Mouse (Mus musculus) midbrain, embryonic 11.5 days (tissue): Measurements from ENCODE around the gene Dpf2. TPM values are rescaled to one million over a fixed set of nuclear protein-coding genes. Genes with fewer than 3 reads are reported as not detected.
"Not testable (repeated sequence)": the region's sequence is repeated elsewhere in the genome, so short reads cannot be mapped to it uniquely, and the experiment has no call there.

Experiments used
- ATAC-seq: fragments of 200-750 bp; cut with Nextera tagmentation; 2 replicates; pipeline ENCODE4 v1.8.0; 2017; ENCODE audit warnings: moderate TSS enrichment, moderate library complexity; ENCODE audit not compliant: low FRiP score
- DNase-seq: peaks from one replicate; pipeline ENCODE4 v3.0.0; 2015; ENCODE audit warnings: low spot score; ENCODE audit errors: missing footprints
- H3K27ac ChIP-seq: fragments of 300-500 bp; sonication (generic); 2 replicates; pipeline ENCODE4 v1.5.1; 2014; ENCODE audit warnings: low read depth, low read length
- H3K27me3 ChIP-seq: fragments of 300-500 bp; sonication (generic); 2 replicates; pipeline ENCODE4 v1.6.1; 2014; ENCODE audit warnings: mild to moderate bottlenecking, low read length, moderate library complexity, mixed read lengths; ENCODE audit not compliant: control insufficient read depth, insufficient read depth
- H3K36me3 ChIP-seq: fragments of 300-500 bp; sonication (generic); 2 replicates; pipeline ENCODE4 v1.6.1; 2014; ENCODE audit warnings: mild to moderate bottlenecking, low read length, moderate library complexity, mixed read lengths; ENCODE audit not compliant: control insufficient read depth, insufficient read depth
- H3K4me1 ChIP-seq: fragments of 300-500 bp; sonication (generic); 2 replicates; pipeline ENCODE4 v1.6.1; 2014; ENCODE audit warnings: low read length; ENCODE audit not compliant: control insufficient read depth, insufficient read depth
- H3K4me2 ChIP-seq: fragments of 300-500 bp; sonication (generic); 2 replicates; pipeline ENCODE4 v1.6.1; 2014; ENCODE audit warnings: mild to moderate bottlenecking, moderate library complexity
- H3K4me3 ChIP-seq: fragments of 300-500 bp; sonication (generic); 2 replicates; pipeline ENCODE4 v1.5.1; 2014; ENCODE audit warnings: low read depth, low read length
- H3K9ac ChIP-seq: fragments of 300-500 bp; sonication (generic); 2 replicates; pipeline ENCODE4 v1.6.1; 2014; ENCODE audit warnings: low read length
- H3K9me3 ChIP-seq: fragments of 300-500 bp; sonication (generic); 2 replicates; pipeline ENCODE4 v1.6.1; 2016; ENCODE audit warnings: low read length; ENCODE audit not compliant: control insufficient read depth
- WGBS: fragments of 180-500 bp; shearing (Covaris S2); extraction: QIAGEN DNeasy Blood & Tissue Kit; methylation state at CpG from one replicate; pipeline ENCODE4 v1.1.7; 2014; 5-methylcytosine and 5-hydroxymethylcytosine counted together
- polyA plus RNA-seq: library from polyadenylated mRNA; unstranded; fragments of >200 nt; fragmentation: Nextera tagmentation; extraction: Ambion mirVana; gene quantifications from 2 replicates; pipeline ENCODE4 v1.2.1, GENCODE M21; 2014

Dpf2 gene
- polyA plus RNA-seq, 1 experiment from 2014 or later = 203 TPM

DNA sequence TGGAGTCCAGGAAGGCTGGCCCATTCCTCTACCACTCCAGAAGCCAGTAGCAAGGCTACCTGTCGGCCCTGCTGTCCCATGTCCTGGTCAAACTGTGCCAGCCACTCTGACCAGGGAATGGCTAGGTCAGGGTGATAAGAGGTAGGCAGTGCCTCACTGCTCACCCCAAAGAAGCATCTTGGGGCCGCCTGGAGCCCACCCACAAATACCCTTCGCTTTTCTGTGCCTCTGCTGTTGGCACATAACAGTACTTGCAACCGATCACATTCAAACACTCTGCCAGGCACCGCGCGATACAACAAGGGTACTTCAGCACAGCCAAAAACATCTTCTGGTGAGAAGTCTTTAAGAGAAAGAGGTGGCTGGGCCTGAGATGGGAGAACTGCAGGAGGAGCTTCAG, 20.5 kb downstream of the Dpf2 start:
- Histone ChIP-seq H3K9ac (no peak overlapping the region), H3K4me2 (no peak overlapping the region), H3K4me1 (peaks cover 15% of the 10 kb centered on the region), H3K9me3 (no peaks in the 10 kb centered on the region), H3K36me3 (peaks cover 8% of the 10 kb centered on the region), H3K27ac (no peak overlapping the region), H3K4me3 (no peak overlapping the region), H3K27me3 (no peaks in the 10 kb centered on the region)
- 93% methylated on average over 7 of the region's 7 CpGs for WGBS
- DNase-seq (no peak), ATAC-seq (no peak)

DNA sequence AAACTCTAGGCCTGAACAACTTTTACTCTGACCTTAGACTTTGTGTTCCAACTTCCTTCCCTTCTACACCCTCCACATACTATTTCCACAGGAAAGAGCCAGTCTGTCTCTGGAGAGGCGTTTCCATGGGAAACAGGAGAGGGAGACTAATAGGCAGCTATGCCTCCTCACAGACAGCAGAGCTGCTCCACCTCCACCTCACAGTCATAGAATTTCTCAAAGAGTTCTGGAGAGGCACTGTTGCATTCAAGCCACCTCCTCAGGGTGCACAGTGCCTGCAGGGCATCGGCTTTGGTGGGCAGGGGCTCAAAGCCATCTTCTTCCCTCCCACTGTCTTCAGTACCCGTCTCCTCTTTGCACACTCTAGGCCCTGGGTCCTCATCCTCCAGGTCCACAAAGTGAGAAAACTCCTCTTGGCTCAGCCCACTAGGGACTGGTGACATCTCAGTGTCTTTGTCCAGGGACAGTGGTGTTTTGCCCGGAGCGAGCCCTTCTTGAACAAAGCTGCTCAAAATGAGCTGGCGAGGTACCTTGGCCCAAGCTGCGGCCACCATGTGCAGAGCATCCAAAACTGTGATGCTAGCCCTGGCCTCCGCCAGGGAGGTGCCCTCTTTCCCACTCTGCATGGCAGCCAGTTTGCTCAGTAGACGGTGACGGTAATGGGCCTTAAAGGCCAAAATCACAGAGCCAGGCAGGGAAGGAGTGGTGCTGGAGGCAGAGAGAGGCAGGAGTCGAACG, 21.1 kb downstream of the Dpf2 start:
- Histone ChIP-seq H3K27me3 (no peaks in the 10 kb centered on the region), H3K4me2 (no peak overlapping the region), H3K4me3 (no peak overlapping the region), H3K9me3 (no peaks in the 10 kb centered on the region), H3K36me3 (peaks cover 6% of the 10 kb centered on the region), H3K9ac (no peak overlapping the region), H3K4me1 (peaks cover 15% of the 10 kb centered on the region), H3K27ac (no peak overlapping the region)
- DNase-seq (no peak), ATAC-seq (no peak)
- WGBS = 92% methylated on average over 12 of the region's 12 CpGs

DNA sequence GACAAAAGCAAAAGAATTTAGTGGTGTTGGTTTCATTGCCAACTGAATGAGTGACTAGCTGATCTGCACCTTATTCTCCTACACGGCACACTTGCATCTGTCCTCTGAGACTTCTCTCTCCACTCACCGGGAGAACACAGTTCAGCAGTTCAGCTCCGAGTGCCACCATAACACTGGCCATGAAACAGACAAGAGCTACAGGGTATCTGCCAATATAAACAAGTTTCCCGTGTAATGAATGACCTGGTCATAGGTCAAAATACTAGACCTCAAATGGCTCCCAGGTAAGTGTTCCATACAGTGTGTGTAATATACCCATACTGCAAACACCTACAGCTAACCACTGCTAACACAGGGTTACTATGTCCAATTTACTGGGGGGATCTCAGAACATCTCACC, 23.6 kb downstream of the Dpf2 start:
- no peak overlapping the region for H3K4me3 ChIP-seq
- DNase-seq (peak; percentile 44), ATAC-seq (no peak)
- H3K36me3 ChIP-seq = no peaks in the 10 kb centered on the region; the same call in 1 of the 2 replicates
- no peaks in the 10 kb centered on the region for H3K27me3 ChIP-seq
- no peak overlapping the region for H3K27ac ChIP-seq
- no peak overlapping the region for H3K9ac ChIP-seq
- H3K4me2 ChIP-seq = no peak overlapping the region
- peaks cover 11% of the 10 kb centered on the region for H3K4me1 ChIP-seq
- WGBS = 83% methylated on average over 4 of the region's 4 CpGs
- H3K9me3 ChIP-seq = no peaks in the 10 kb centered on the region

DNA sequence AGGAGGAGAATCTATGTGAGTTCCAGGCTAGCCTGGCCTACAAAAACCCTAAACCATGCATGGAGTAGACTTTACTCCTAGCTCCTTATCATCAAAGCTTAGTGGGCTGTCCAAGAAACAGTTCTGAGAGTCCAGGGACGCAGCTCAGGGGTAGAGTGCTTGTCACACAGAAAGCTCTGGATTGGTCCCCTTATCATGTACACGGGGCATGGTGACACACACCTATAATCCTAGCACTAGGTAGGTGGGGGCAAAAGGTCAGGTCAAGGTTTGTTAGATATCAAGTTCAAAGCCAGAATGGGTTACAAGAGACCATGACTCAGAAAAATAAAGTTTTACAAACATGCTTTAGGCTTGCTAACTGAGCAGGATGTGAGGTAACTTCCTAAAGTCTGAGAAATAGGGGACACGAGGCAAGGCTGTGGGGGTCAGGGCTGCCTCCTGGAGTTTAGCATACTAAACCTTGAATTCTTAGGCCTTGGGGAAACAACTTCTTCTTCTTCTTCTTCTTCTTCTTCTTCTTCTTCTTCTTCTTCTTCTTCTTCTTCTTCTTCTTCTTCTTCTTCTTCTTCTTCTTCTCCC, 25.5 kb downstream of the Dpf2 start:
- H3K36me3 ChIP-seq = no peaks in the 10 kb centered on the region; the same call in 1 of the 2 replicates
- H3K27me3 ChIP-seq = no peaks in the 10 kb centered on the region
- no peaks in the 10 kb centered on the region for H3K4me1 ChIP-seq
- DNase-seq (no peak), ATAC-seq (no peak)
- H3K4me2 ChIP-seq = no peak overlapping the region
- no peak overlapping the region for H3K27ac ChIP-seq
- H3K9me3 ChIP-seq = no peaks in the 10 kb centered on the region
- 80% methylated on average over 3 of the region's 3 CpGs for WGBS
- H3K9ac ChIP-seq = no peak overlapping the region
- no peak overlapping the region for H3K4me3 ChIP-seq

DNA sequence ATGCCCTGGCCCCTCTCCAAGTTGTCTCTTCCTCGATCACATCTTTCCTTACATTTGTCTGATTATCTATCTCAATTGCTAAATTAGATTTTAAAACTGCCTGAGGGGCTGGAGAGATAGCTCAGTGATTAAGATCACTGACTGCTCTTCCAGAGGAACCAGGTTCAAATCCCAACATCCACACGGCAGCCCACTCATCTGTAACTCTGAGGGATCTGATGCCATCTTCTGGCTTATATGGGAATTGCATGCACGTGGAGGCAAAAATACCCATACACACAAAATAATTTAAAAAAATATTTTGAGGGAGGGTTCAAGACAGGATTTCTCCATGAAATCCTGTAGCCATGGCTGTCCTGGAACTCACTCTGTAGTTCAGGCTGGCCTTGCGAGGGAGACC, 27.0 kb downstream of the Dpf2 start:
- no peak for ATAC-seq
- Histone ChIP-seq H3K4me3 (no peak overlapping the region), H3K4me2 (no peak overlapping the region), H3K4me1 (no peaks in the 10 kb centered on the region), H3K9ac (no peak overlapping the region), H3K27me3 (no peaks in the 10 kb centered on the region), H3K36me3 (no peaks in the 10 kb centered on the region), H3K9me3 (no peaks in the 10 kb centered on the region), H3K27ac (no peak overlapping the region)
- no peak for DNase-seq
- 65% methylated on average over 4 of the region's 4 CpGs for WGBS

DNA sequence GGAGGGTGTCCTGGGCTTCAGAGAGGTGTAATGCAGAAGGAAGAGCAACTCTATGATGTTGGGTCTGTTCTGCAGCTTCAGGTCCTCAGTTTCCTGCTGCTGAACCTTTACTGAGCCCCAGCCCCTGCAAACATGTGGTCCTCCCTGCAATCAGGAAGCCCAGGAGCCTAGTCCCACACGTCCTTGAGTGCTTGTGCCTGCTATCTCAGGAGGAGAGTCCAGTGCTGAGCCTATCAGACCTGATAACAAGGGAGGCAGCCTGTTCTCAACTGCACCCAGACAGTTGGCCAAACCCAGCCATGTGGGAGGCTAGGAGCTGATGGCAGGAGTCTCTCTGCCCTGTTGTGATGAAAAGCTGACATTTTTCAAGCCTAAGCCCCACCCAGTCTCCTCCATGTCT, 28.9 kb downstream of the Dpf2 start:
- Histone ChIP-seq H3K36me3 (no peaks in the 10 kb centered on the region), H3K9ac (no peak overlapping the region), H3K4me3 (no peak overlapping the region), H3K4me1 (no peaks in the 10 kb centered on the region), H3K9me3 (no peaks in the 10 kb centered on the region), H3K27ac (no peak overlapping the region), H3K27me3 (no peaks in the 10 kb centered on the region), H3K4me2 (no peak overlapping the region)
- DNase-seq (no peak), ATAC-seq (no peak)
- WGBS = 45% methylated on average over 1 of the region's 1 CpGs

DNA sequence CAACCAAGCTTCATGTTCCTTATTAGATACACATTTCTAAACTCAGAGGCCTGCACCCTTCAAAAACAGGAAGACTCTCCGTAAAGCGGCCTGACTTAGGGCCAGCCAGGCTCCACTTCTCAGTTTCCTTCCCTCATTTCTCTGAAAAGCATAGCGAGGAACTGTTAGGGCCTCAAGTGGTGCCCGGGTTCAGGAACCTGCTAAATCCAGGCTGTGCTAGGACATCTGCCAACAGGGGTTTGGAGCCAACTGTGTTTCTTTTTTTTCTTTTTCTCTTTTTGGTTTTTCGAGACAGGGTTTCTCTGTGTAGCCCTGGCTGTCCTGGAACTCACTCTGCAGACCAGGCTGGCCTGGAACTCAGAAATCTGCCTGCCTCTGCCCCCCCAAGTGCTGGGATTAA, 30.7 kb downstream of the Dpf2 start:
- not testable (repeated sequence) for H3K4me1 ChIP-seq, H3K4me2 ChIP-seq, H3K9ac ChIP-seq, H3K4me3 ChIP-seq, H3K27me3 ChIP-seq, DNase-seq, H3K27ac ChIP-seq, H3K36me3 ChIP-seq, H3K9me3 ChIP-seq, ATAC-seq
- WGBS = 84% methylated on average over 5 of the region's 5 CpGs

DNA sequence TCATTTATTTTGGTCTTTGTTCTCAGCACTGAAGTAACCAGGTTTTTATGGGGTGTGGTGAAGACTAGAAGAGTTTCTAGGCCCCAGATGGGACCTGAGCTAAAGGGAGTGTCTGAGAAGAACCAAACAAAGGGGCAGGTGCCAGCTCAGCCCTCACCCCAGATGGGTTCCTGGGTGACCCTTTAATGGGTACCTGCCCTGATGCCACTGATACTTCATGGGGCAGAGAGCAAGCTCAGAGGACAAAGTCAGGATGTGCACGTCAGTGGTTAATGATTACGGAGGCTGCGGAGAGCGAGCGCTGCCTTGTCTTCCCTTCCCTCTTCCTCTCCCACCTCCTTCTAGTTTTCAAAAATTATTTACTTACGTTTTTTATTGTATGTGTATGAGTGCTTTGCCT, 31.7 kb downstream of the Dpf2 start:
- H3K4me3 ChIP-seq = no peak overlapping the region
- no peak overlapping the region for H3K4me2 ChIP-seq
- no peaks in the 10 kb centered on the region for H3K4me1 ChIP-seq
- no peaks in the 10 kb centered on the region for H3K36me3 ChIP-seq
- DNase-seq (no peak), ATAC-seq (no peak)
- no peak overlapping the region for H3K27ac ChIP-seq
- no peak overlapping the region for H3K9ac ChIP-seq
- WGBS = 94% methylated on average over 6 of the region's 6 CpGs
- no peaks in the 10 kb centered on the region for H3K9me3 ChIP-seq
- H3K27me3 ChIP-seq = no peaks in the 10 kb centered on the region

DNA sequence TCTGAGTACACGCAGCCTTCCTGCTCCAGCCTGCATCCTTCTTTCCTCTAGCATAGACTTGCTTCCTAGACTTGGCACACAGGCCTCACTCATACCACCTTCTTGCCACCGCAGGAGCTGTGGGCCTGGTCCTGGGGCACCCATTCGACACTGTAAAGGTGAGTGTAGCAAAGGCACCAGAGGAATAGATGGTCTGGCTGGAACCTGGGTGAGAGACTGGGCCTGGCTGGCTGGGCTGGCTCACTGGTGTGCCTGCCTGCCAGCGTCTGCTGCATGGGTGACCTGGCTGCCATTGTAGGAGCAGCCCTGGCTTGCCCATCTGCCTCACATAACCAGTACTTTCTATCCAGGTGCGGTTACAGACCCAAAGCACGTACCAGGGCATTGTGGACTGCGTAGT, 33.1 kb downstream of the Dpf2 start:
- no peak for DNase-seq
- WGBS = 93% methylated on average over 7 of the region's 7 CpGs
- H3K27me3 ChIP-seq = no peaks in the 10 kb centered on the region
- H3K4me3 ChIP-seq = no peak overlapping the region
- H3K4me2 ChIP-seq = no peak overlapping the region
- no peaks in the 10 kb centered on the region for H3K9me3 ChIP-seq
- no peaks in the 10 kb centered on the region for H3K36me3 ChIP-seq
- peaks cover 4% of the 10 kb centered on the region; the same call in 1 of the 2 replicates for H3K4me1 ChIP-seq
- ATAC-seq = no peak
- no peak overlapping the region for H3K9ac ChIP-seq
- H3K27ac ChIP-seq = no peak overlapping the region
